Mouse (Mus musculus) limb, embryonic 14.5 days (tissue): ENCODE results near the gene Smad3. TPM values are rescaled to one million over a fixed set of nuclear protein-coding genes. Genes with fewer than 3 reads are reported as not detected.

ENCODE experiments used
- ATAC-seq: fragments of 200-750 bp; cut with Nextera tagmentation; 2 replicates; pipeline ENCODE4 v1.8.0; 2017; ENCODE audit warnings: low read depth, moderate number of reproducible peaks, moderate TSS enrichment; ENCODE audit not compliant: low FRiP score
- DNase-seq: peaks from one replicate; pipeline ENCODE4 v3.0.0-alpha.2; 2015; ENCODE audit warnings: low spot score
- H3K27ac ChIP-seq: fragments of 300-500 bp; sonication (generic); replicated peaks from 2 replicates; pipeline ENCODE4 v1.5.1; 2014; ENCODE audit warnings: low read depth, mild to moderate bottlenecking, low read length, moderate library complexity, mixed read lengths
- H3K27me3 ChIP-seq: fragments of 300-500 bp; sonication (generic); 2 replicates; pipeline ENCODE4 v1.6.1; 2014; ENCODE audit warnings: low read length, mixed read lengths; ENCODE audit not compliant: control insufficient read depth, insufficient read depth
- H3K36me3 ChIP-seq: fragments of 300-500 bp; sonication (generic); 2 replicates; pipeline ENCODE4 v1.6.1; 2014; ENCODE audit warnings: mild to moderate bottlenecking, low read length, moderate library complexity, mixed read lengths; ENCODE audit not compliant: control insufficient read depth, insufficient read depth
- H3K4me1 ChIP-seq: fragments of 300-500 bp; sonication (generic); 2 replicates; pipeline ENCODE4 v1.6.1; 2014; ENCODE audit warnings: antibody characterized with exemption, low read length, mixed read lengths; ENCODE audit not compliant: control insufficient read depth, insufficient read depth
- H3K4me2 ChIP-seq: fragments of 300-500 bp; sonication (generic); replicated peaks from 2 replicates; pipeline ENCODE4 v1.6.1; 2014; ENCODE audit warnings: low read depth, mild to moderate bottlenecking, low read length, moderate library complexity; ENCODE audit not compliant: severe bottlenecking
- H3K4me3 ChIP-seq: fragments of 300-500 bp; sonication (generic); replicated peaks from 2 replicates; pipeline ENCODE4 v1.5.1; 2014; ENCODE audit warnings: low read length
- H3K9ac ChIP-seq: fragments of 300-500 bp; sonication (generic); 2 replicates; pipeline ENCODE4 v1.6.1; 2014; ENCODE audit warnings: mild to moderate bottlenecking, low read depth, low read length, moderate library complexity; ENCODE audit not compliant: severe bottlenecking
- H3K9me3 ChIP-seq: fragments of 300-500 bp; sonication (generic); 2 replicates; pipeline ENCODE4 v1.6.1; 2016; ENCODE audit warnings: low read length; ENCODE audit not compliant: control insufficient read depth
- POLR2A ChIP-seq: fragments of 200-500 bp; IDR thresholded peaks from 2 replicates; pipeline ENCODE4 v1.8.0; 2012; ENCODE audit warnings: inconsistent platforms, mild to moderate bottlenecking, moderate library complexity, borderline replicate concordance; ENCODE audit not compliant: insufficient read depth, insufficient read length; ENCODE audit errors: extremely low read depth
- WGBS: fragments of 180-500 bp; shearing (Covaris S2); extraction: QIAGEN DNeasy Blood & Tissue Kit; methylation state at CpG from one replicate; pipeline ENCODE4 v1.1.7; 2014; 5-methylcytosine and 5-hydroxymethylcytosine counted together
- polyA plus RNA-seq, 2 experiments: library from polyadenylated mRNA; depleted of rRNA in 1 of 2; stranded (reverse) in 1 of 2; unstranded in 1 of 2; fragments of >200 nt; fragmentation: Nextera tagmentation in 1 of 2; extraction: Ambion mirVana in 1 of 2; gene quantifications; 2 replicates each; pipeline versions ENCODE4 v1.2.1 to v1.2.3; 2012 to 2014

The Smad3 gene
- polyA plus RNA-seq, 2 experiments = 25.1 to 50.9 TPM

DNA sequence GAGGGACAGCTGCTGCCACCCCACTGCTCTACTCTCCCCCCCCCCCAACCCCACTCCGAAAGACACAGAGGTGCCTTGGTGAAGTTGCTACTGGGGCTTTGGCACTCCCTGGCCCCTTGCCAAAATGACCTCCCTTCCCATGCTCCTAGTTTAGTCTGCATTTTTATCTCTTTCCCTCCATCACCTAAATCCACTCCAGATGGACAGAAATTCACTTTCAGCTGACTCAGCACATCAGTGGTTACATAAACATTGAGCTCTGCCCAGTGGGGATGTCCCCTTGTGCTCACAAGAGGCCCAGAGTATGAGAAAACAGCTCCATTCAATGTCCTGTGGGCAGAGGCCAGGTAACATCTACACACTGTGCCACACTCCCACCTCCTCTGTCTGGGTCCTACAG is 102.7 kb downstream of the Smad3 start:
- WGBS = 33% methylated on average over 1 of the region's 1 CpGs
- DNase-seq (peak; percentile 49), ATAC-seq (no peak)
- H3K4me3 ChIP-seq = no peak overlapping the region
- H3K4me1 ChIP-seq = peaks cover 78% of the 10 kb centered on the region
- peaks cover 57% of the 10 kb centered on the region for H3K36me3 ChIP-seq
- TF ChIP-seq POLR2A = no peak
- H3K27me3 ChIP-seq = no peaks in the 10 kb centered on the region
- H3K4me2 ChIP-seq = no peak overlapping the region
- H3K27ac ChIP-seq = no peak overlapping the region
- no peaks in the 10 kb centered on the region for H3K9me3 ChIP-seq
- no peak overlapping the region for H3K9ac ChIP-seq

GRCm38 (mm10) chr9:63654575-63654974 is 103.2 kb downstream of the Smad3 start:
- peaks cover 73% of the 10 kb centered on the region for H3K4me1 ChIP-seq
- ATAC-seq = no peak
- H3K9ac ChIP-seq = no peak overlapping the region
- peak overlapping the region; percentile 55; the same call in 1 of the 2 replicates for H3K27ac ChIP-seq
- no peak overlapping the region for H3K4me3 ChIP-seq
- H3K4me2 ChIP-seq = no peak overlapping the region
- TF ChIP-seq POLR2A = no peak
- WGBS = 86% methylated on average over 8 of the region's 8 CpGs
- no peaks in the 10 kb centered on the region for H3K9me3 ChIP-seq
- H3K27me3 ChIP-seq = no peaks in the 10 kb centered on the region
- no peak for DNase-seq
- peaks cover 62% of the 10 kb centered on the region for H3K36me3 ChIP-seq

DNA sequence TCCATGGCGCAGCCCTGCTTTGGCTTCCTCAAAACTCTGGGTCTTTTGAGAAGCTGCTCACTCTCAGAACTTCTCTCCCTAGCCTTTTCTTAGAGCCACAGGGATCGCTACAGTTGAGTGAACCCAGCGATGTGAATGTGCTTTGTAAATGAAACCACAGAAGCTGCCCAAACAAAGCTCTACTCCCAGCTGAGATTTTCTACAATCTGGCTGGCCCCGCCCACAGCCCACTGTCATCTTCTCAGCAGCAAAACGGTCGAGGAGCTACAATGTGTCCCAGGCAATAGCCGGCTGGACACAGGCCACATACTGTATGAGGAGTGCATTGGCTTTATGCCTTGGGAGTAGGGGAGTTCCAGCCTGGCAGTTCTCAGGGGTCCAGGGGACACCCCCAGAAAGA is 104.1 kb downstream of the Smad3 start:
- no peak overlapping the region for H3K4me2 ChIP-seq
- WGBS = 63% methylated on average over 7 of the region's 7 CpGs
- no peak overlapping the region for H3K27ac ChIP-seq
- DNase-seq = no peak
- no peaks in the 10 kb centered on the region for H3K27me3 ChIP-seq
- H3K4me1 ChIP-seq = peaks cover 64% of the 10 kb centered on the region
- H3K36me3 ChIP-seq = peaks cover 69% of the 10 kb centered on the region
- H3K9me3 ChIP-seq = no peaks in the 10 kb centered on the region
- H3K9ac ChIP-seq = no peak overlapping the region
- H3K4me3 ChIP-seq = no peak overlapping the region
- no peak for TF ChIP-seq POLR2A
- no peak for ATAC-seq

DNA sequence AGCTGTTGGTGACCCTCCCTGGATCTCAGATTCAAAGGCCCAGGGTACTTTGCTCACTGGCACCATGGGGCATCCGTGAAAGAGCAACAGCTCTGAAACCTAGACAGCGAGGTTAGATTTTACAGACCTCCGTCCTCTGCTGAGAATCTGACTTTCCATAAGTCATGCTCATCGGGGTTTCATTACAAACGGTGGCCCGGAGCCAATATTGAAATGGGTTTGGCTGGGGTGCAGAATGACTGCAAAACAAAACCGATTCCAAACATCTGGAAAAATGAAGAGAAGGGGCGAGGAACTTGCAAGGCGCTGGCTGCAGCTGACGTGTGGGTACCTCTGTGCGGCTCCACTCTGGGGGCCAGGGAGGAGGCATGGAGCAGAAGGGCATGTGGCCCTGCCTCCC is 106.2 kb downstream of the Smad3 start:
- Histone ChIP-seq H3K4me2 (no peak overlapping the region), H3K4me1 (peaks cover 71% of the 10 kb centered on the region)
- peak; percentile 92 for DNase-seq

GRCm38 (mm10) chr9:63650905-63651304 is 106.9 kb downstream of the Smad3 start:
- H3K9ac ChIP-seq = no peak overlapping the region
- ATAC-seq (peak; percentile 13; the same call in 1 of the 2 replicates), DNase-seq (peak; percentile 18)
- no peak overlapping the region for H3K4me3 ChIP-seq
- peaks cover 77% of the 10 kb centered on the region for H3K36me3 ChIP-seq
- peaks cover 64% of the 10 kb centered on the region for H3K4me1 ChIP-seq
- TF ChIP-seq POLR2A = no peak
- H3K4me2 ChIP-seq = no peak overlapping the region
- no peaks in the 10 kb centered on the region for H3K27me3 ChIP-seq
- no peaks in the 10 kb centered on the region for H3K9me3 ChIP-seq
- peak overlapping the region; percentile 85 for H3K27ac ChIP-seq
- 61% methylated on average over 14 of the region's 14 CpGs for WGBS

More for the DNA sequence above, 106.2 kb downstream of the Smad3 start:
- 20% methylated on average over 11 of the region's 11 CpGs for WGBS
- no peaks in the 10 kb centered on the region for H3K27me3 ChIP-seq
- H3K9me3 ChIP-seq = no peaks in the 10 kb centered on the region
- no peak overlapping the region for H3K9ac ChIP-seq
- peak overlapping the region; percentile 85 for H3K27ac ChIP-seq
- peak; percentile 46 for ATAC-seq
- H3K36me3 ChIP-seq = peaks cover 79% of the 10 kb centered on the region
- no peak overlapping the region for H3K4me3 ChIP-seq
- no peak for TF ChIP-seq POLR2A
